Mouse (Mus musculus) kidney, adult 2 months (tissue): ENCODE results near the gene Dock2.

Experiments used
- CTCF ChIP-seq: fragments of 200-500 bp; conservative IDR thresholded peaks from 2 replicates; pipeline ENCODE4 v1.5.1; 2011; ENCODE audit warnings: low read depth, mild to moderate bottlenecking, control low read depth, low read length, moderate library complexity, mixed read lengths; ENCODE audit not compliant: insufficient read depth, insufficient read length
- POLR2A ChIP-seq: fragments of 200-500 bp; IDR thresholded peaks from one replicate; pipeline ENCODE4 v1.6.1; 2011; ENCODE audit warnings: low read depth, low read length, control low read depth

DNA sequence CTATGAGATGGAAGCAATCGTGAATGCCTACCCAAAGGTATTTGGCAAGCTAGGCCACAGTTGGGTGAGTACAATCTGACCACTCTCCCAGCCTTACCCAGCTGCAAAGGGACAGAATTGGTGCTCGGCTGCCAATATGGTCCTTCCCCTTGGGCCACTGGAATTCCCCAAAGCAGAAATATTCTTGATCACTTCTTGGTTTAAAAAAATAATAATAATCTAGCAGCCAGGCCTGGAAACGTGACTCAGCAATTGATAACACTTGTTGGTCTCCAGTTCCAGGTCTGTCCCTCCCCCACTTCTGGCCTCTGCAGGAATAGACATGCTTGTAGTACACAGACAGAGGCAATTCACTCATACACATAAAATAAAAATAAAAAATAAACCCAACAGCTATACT lies 56.2 kb downstream of the Dock2 start:
- no peak for TF ChIP-seq POLR2A
- no peak for TF ChIP-seq CTCF
